Mouse (Mus musculus): ENCODE data around the gene Cryba4. TPM values are rescaled to one million over a fixed set of nuclear protein-coding genes. Genes with fewer than 3 reads are reported as not detected.

Cryba4 gene
- total and polyA plus RNA-seq, 3 experiments, result not detected

GRCm38 (mm10) chr5:112296404-112297181 is 44.3 kb upstream of the Cryba4 start:
- Histone ChIP-seq H3K4me3 (replicated peaks in 1 of 3; ENCODE audit: low read depth in 2 of 3, low read length in 2 of 3, poor library complexity in 1 of 3) (no peak overlapping the region), H3K27ac (ENCODE audit: insufficient read depth, low read depth) (no peak overlapping the region), H3K79me2 (replicated peaks; ENCODE audit: control insufficient read depth, extremely low read depth, insufficient read depth, poor library complexity, severe bottlenecking) (no peaks in the 10 kb centered on the region), H3K4me1 (ENCODE audit: control insufficient read depth in 1 of 2, insufficient read depth in 2 of 2) (peaks cover 2 to 21% of the 10 kb centered on the region in 2 experiments; a peak in 3 of 4 replicates), H3K9ac (ENCODE audit: insufficient read depth, low read depth) (no peak overlapping the region), H3K27me3 (replicated peaks) (no peaks in the 10 kb centered on the region), H3K9me3 (replicated peaks; ENCODE audit: low read length) (no peaks in the 10 kb centered on the region), H3K4me2 (ENCODE audit: insufficient read depth, low read depth, poor library complexity, severe bottlenecking) (no peak overlapping the region), H3K36me3 (replicated peaks in 1 of 2; ENCODE audit: control insufficient read depth in 1 of 2, insufficient read depth in 1 of 2, low read length in 1 of 2) (peaks cover 0 to 25% of the 10 kb centered on the region in 2 experiments)
- in situ Hi-C loops (cut with MboI; ENCODE audit: low pct_ligation_motif_present, low pct_unique_long_range_greater_than_20kb, low sequenced_read_pairs), result no loop called here
- DNase-seq (ENCODE audit: extremely low read depth), result no peak
- dilution Hi-C loops (cut with MboI; ENCODE audit: extremely low pct_ligation_motif_present, extremely low pct_unique_long_range_greater_than_20kb, low sequenced_read_pairs), result no loop called here
- TF ChIP-seq ETS1 (conservative IDR thresholded peaks at IDR 0.05; ENCODE audit: low read depth, low read length) (no peak), USF1 (IDR thresholded peaks at IDR 0.05; ENCODE audit: low read depth, low read length) (no peak)

- H3K27ac ChIP-seq (ENCODE audit: insufficient read depth, low read depth), result no peak overlapping the region
- no peaks in the 10 kb centered on the region for H3K79me2 ChIP-seq (replicated peaks; ENCODE audit: control insufficient read depth, extremely low read depth, insufficient read depth, poor library complexity, severe bottlenecking)
- in situ Hi-C loops (cut with MboI; ENCODE audit: low pct_ligation_motif_present, low pct_unique_long_range_greater_than_20kb, low sequenced_read_pairs) (no loop called here), dilution Hi-C loops (cut with MboI; ENCODE audit: extremely low pct_ligation_motif_present, extremely low pct_unique_long_range_greater_than_20kb, low sequenced_read_pairs) (no loop called here)
- H3K4me1 ChIP-seq (ENCODE audit: control insufficient read depth in 1 of 2, insufficient read depth in 2 of 2), result peaks cover 2 to 27% of the 10 kb centered on the region in 2 experiments; a peak in 3 of 4 replicates
- no peak overlapping the region for H3K4me3 ChIP-seq (replicated peaks in 1 of 3; ENCODE audit: low read depth in 2 of 3, low read length in 2 of 3, poor library complexity in 1 of 3)
- H3K4me2 ChIP-seq (ENCODE audit: insufficient read depth, low read depth, poor library complexity, severe bottlenecking), result no peak overlapping the region
- no peak for DNase-seq (ENCODE audit: extremely low read depth)
- no peaks in the 10 kb centered on the region for H3K9me3 ChIP-seq (replicated peaks; ENCODE audit: low read length)
- TF ChIP-seq POLR2AphosphoS2 (IDR thresholded peaks at IDR 0.05; ENCODE audit: low read depth, low read length) (no peak), NRF1 (IDR thresholded peaks at IDR 0.05; ENCODE audit: low read depth, low read length) (no peak), RAD21 (IDR thresholded peaks at IDR 0.05; ENCODE audit: low read depth, low read length) (no peak), MEF2A (IDR thresholded peaks at IDR 0.05; ENCODE audit: borderline replicate concordance, low read depth, low read length) (no peak), UBTF (IDR thresholded peaks at IDR 0.05; ENCODE audit: low read depth, low read length) (no peak), CHD1 (IDR thresholded peaks at IDR 0.05; ENCODE audit: low read depth, low read length) (no peak), TCF12 (IDR thresholded peaks at IDR 0.05; ENCODE audit: low read depth, low read length) (no peak), USF2 (conservative IDR thresholded peaks at IDR 0.05; ENCODE audit: low read depth, low read length) (no peak), ETS1 (conservative IDR thresholded peaks at IDR 0.05; ENCODE audit: low read depth, low read length) (no peak), KAT2A (IDR thresholded peaks at IDR 0.05; ENCODE audit: insufficient replicate concordance, low read length) (no peak)
- H3K9ac ChIP-seq (ENCODE audit: insufficient read depth, low read depth), result no peak overlapping the region
- no peaks in the 10 kb centered on the region for H3K27me3 ChIP-seq (replicated peaks)
- peaks cover 0 to 19% of the 10 kb centered on the region in 2 experiments for H3K36me3 ChIP-seq (replicated peaks in 1 of 2; ENCODE audit: control insufficient read depth in 1 of 2, insufficient read depth in 1 of 2, low read length in 1 of 2)
Measured at GRCm38 (mm10) chr5:112295564-112295963, 43.2 kb upstream of the Cryba4 start.

- Histone ChIP-seq H3K9ac (ENCODE audit: insufficient read depth, low read depth) (no peak overlapping the region), H3K79me2 (replicated peaks; ENCODE audit: control insufficient read depth, extremely low read depth, insufficient read depth, poor library complexity, severe bottlenecking) (no peaks in the 10 kb centered on the region), H3K4me3 (replicated peaks in 1 of 3; ENCODE audit: low read depth in 2 of 3, low read length in 2 of 3, poor library complexity in 1 of 3) (no peak overlapping the region), H3K27me3 (replicated peaks) (no peaks in the 10 kb centered on the region), H3K4me2 (ENCODE audit: insufficient read depth, low read depth, poor library complexity, severe bottlenecking) (no peak overlapping the region), H3K27ac (ENCODE audit: insufficient read depth, low read depth) (no peak overlapping the region), H3K36me3 (replicated peaks in 1 of 2; ENCODE audit: control insufficient read depth in 1 of 2, insufficient read depth in 1 of 2, low read length in 1 of 2) (peaks cover 0 to 20% of the 10 kb centered on the region in 2 experiments), H3K4me1 (ENCODE audit: control insufficient read depth in 1 of 2, insufficient read depth in 2 of 2) (peaks cover 2 to 27% of the 10 kb centered on the region in 2 experiments; a peak in 3 of 4 replicates), H3K9me3 (replicated peaks; ENCODE audit: low read length) (no peaks in the 10 kb centered on the region)
- in situ Hi-C loops (cut with MboI; ENCODE audit: low pct_ligation_motif_present, low pct_unique_long_range_greater_than_20kb, low sequenced_read_pairs), result no loop called here
- dilution Hi-C loops (cut with MboI; ENCODE audit: extremely low pct_ligation_motif_present, extremely low pct_unique_long_range_greater_than_20kb, low sequenced_read_pairs), result no loop called here
- TF ChIP-seq MYC (IDR thresholded peaks at IDR 0.05; ENCODE audit: low read depth, low read length), result no peak
- TF ChIP-seq JUN (IDR thresholded peaks at IDR 0.05; ENCODE audit: insufficient read depth, low read depth, low read length), result no peak
- no peak for TF ChIP-seq IRF4 (IDR thresholded peaks at IDR 0.05; ENCODE audit: low read depth, low read length)
- TF ChIP-seq UBTF (IDR thresholded peaks at IDR 0.05; ENCODE audit: low read depth, low read length), result no peak
- no peak for TF ChIP-seq POLR2AphosphoS2 (IDR thresholded peaks at IDR 0.05; ENCODE audit: low read depth, low read length)
- TF ChIP-seq E2F4 (IDR thresholded peaks at IDR 0.05; ENCODE audit: insufficient replicate concordance, low read depth, low read length), result no peak
- TF ChIP-seq ZMIZ1 (IDR thresholded peaks at IDR 0.05; ENCODE audit: low read depth, low read length), result no peak
- no peak for TF ChIP-seq CTCF (conservative IDR thresholded peaks at IDR 0.05 in 1 of 2, IDR thresholded peaks at IDR 0.05 in 1 of 2; ENCODE audit: low read depth in 2 of 2, low read length in 2 of 2)
- DNase-seq (ENCODE audit: extremely low read depth), result no peak
Measured at GRCm38 (mm10) chr5:112295162-112295561, 42.8 kb upstream of the Cryba4 start.
